Mouse (Mus musculus): ENCODE data around the gene Prr5.
"Not testable (repeated sequence)": the region's sequence is repeated elsewhere in the genome, so short reads cannot be mapped to it uniquely, and the experiment has no call there.

The Prr5 gene

GRCm38 (mm10) chr15:84715132-84715531, 45.7 kb downstream of the Prr5 start:
- DNase-seq = no peak

GRCm38 (mm10) chr15:84717570-84718270, 48.3 kb downstream of the Prr5 start:
- not testable (repeated sequence) for DNase-seq

GRCm38 (mm10) chr15:84718785-84719184, 49.4 kb downstream of the Prr5 start:
- no peak for DNase-seq

GRCm38 (mm10) chr15:84719791-84720190, 50.4 kb downstream of the Prr5 start, which contains the start of gene Arhgap8:
Gene Arhgap8 (plus strand): TSS chr15:84720052.
- DNase-seq = peak; percentile 16

- no peak for DNase-seq
Measured at GRCm38 (mm10) chr15:84720291-84721204, 51.1 kb downstream of the Prr5 start.

GRCm38 (mm10) chr15:84723656-84724055, 54.2 kb downstream of the Prr5 start:
- not testable (repeated sequence) for DNase-seq

GRCm38 (mm10) chr15:84724199-84724598, 54.8 kb downstream of the Prr5 start:
- DNase-seq = no peak

- no peak for DNase-seq
Measured at GRCm38 (mm10) chr15:84729685-84730084, 60.3 kb downstream of the Prr5 start.

GRCm38 (mm10) chr15:84730893-84731292, 61.5 kb downstream of the Prr5 start:
- DNase-seq = no peak

- DNase-seq = no peak
Measured at GRCm38 (mm10) chr15:84731676-84732424, 62.4 kb downstream of the Prr5 start.

- DNase-seq = no peak
Measured at GRCm38 (mm10) chr15:84732425-84732749, 63.0 kb downstream of the Prr5 start.

GRCm38 (mm10) chr15:84736346-84736993, 67.0 kb downstream of the Prr5 start:
- DNase-seq = no peak

GRCm38 (mm10) chr15:84736994-84737346, 67.5 kb downstream of the Prr5 start:
- no peak for DNase-seq

- DNase-seq = no peak
Measured at GRCm38 (mm10) chr15:84738246-84738645, 68.8 kb downstream of the Prr5 start.

- DNase-seq = no peak
Measured at GRCm38 (mm10) chr15:84741573-84741972, 72.2 kb downstream of the Prr5 start.

- DNase-seq = no peak
Measured at GRCm38 (mm10) chr15:84743347-84743746, 73.9 kb downstream of the Prr5 start.

GRCm38 (mm10) chr15:84744308-84744707, 74.9 kb downstream of the Prr5 start:
- no peak for DNase-seq

- DNase-seq = no peak
Measured at GRCm38 (mm10) chr15:84745831-84746230, 76.4 kb downstream of the Prr5 start.

Data from thymus, postnatal 14 days (tissue).